Mouse (Mus musculus) limb, embryonic 14.5 days (tissue): Measurements from ENCODE around the gene Asic2. TPM values are rescaled to one million over a fixed set of nuclear protein-coding genes. Genes with fewer than 3 reads are reported as not detected.

ENCODE experiments used
- ATAC-seq: fragments of 200-750 bp; cut with Nextera tagmentation; 2 replicates; pipeline ENCODE4 v1.8.0; 2017; ENCODE audit warnings: low read depth, moderate number of reproducible peaks, moderate TSS enrichment; ENCODE audit not compliant: low FRiP score
- DNase-seq: peaks from one replicate; pipeline ENCODE4 v3.0.0-alpha.2; 2015; ENCODE audit warnings: low spot score
- H3K27ac ChIP-seq: fragments of 300-500 bp; sonication (generic); replicated peaks from 2 replicates; pipeline ENCODE4 v1.5.1; 2014; ENCODE audit warnings: low read depth, mild to moderate bottlenecking, low read length, moderate library complexity, mixed read lengths
- H3K27me3 ChIP-seq: fragments of 300-500 bp; sonication (generic); 2 replicates; pipeline ENCODE4 v1.6.1; 2014; ENCODE audit warnings: low read length, mixed read lengths; ENCODE audit not compliant: control insufficient read depth, insufficient read depth
- H3K36me3 ChIP-seq: fragments of 300-500 bp; sonication (generic); 2 replicates; pipeline ENCODE4 v1.6.1; 2014; ENCODE audit warnings: mild to moderate bottlenecking, low read length, moderate library complexity, mixed read lengths; ENCODE audit not compliant: control insufficient read depth, insufficient read depth
- H3K4me1 ChIP-seq: fragments of 300-500 bp; sonication (generic); 2 replicates; pipeline ENCODE4 v1.6.1; 2014; ENCODE audit warnings: antibody characterized with exemption, low read length, mixed read lengths; ENCODE audit not compliant: control insufficient read depth, insufficient read depth
- H3K4me2 ChIP-seq: fragments of 300-500 bp; sonication (generic); replicated peaks from 2 replicates; pipeline ENCODE4 v1.6.1; 2014; ENCODE audit warnings: low read depth, mild to moderate bottlenecking, low read length, moderate library complexity; ENCODE audit not compliant: severe bottlenecking
- H3K4me3 ChIP-seq: fragments of 300-500 bp; sonication (generic); replicated peaks from 2 replicates; pipeline ENCODE4 v1.5.1; 2014; ENCODE audit warnings: low read length
- H3K9ac ChIP-seq: fragments of 300-500 bp; sonication (generic); 2 replicates; pipeline ENCODE4 v1.6.1; 2014; ENCODE audit warnings: mild to moderate bottlenecking, low read depth, low read length, moderate library complexity; ENCODE audit not compliant: severe bottlenecking
- H3K9me3 ChIP-seq: fragments of 300-500 bp; sonication (generic); 2 replicates; pipeline ENCODE4 v1.6.1; 2016; ENCODE audit warnings: low read length; ENCODE audit not compliant: control insufficient read depth
- POLR2A ChIP-seq: fragments of 200-500 bp; IDR thresholded peaks from 2 replicates; pipeline ENCODE4 v1.8.0; 2012; ENCODE audit warnings: inconsistent platforms, mild to moderate bottlenecking, moderate library complexity, borderline replicate concordance; ENCODE audit not compliant: insufficient read depth, insufficient read length; ENCODE audit errors: extremely low read depth
- WGBS: fragments of 180-500 bp; shearing (Covaris S2); extraction: QIAGEN DNeasy Blood & Tissue Kit; methylation state at CpG from one replicate; pipeline ENCODE4 v1.1.7; 2014; 5-methylcytosine and 5-hydroxymethylcytosine counted together
- polyA plus RNA-seq, 2 experiments: library from polyadenylated mRNA; depleted of rRNA in 1 of 2; stranded (reverse) in 1 of 2; unstranded in 1 of 2; fragments of >200 nt; fragmentation: Nextera tagmentation in 1 of 2; extraction: Ambion mirVana in 1 of 2; gene quantifications; 2 replicates each; pipeline versions ENCODE4 v1.2.1 to v1.2.3; 2012 to 2014

Asic2 gene
- polyA plus RNA-seq, 2 experiments = 0.72 to 1.3 TPM

- no peak overlapping the region for H3K27ac ChIP-seq
- TF ChIP-seq POLR2A = no peak
- H3K4me1 ChIP-seq = 0 out of 2 replicates have a peak, but pooled peaks cover 8% of the 10 kb centered on the region
- peaks cover 14% of the 10 kb centered on the region for H3K27me3 ChIP-seq
- no peak for ATAC-seq
- no peak overlapping the region for H3K4me3 ChIP-seq
- WGBS = 77% methylated on average over 5 of the region's 5 CpGs
- H3K9ac ChIP-seq = no peak overlapping the region
- H3K36me3 ChIP-seq = no peaks in the 10 kb centered on the region
- H3K9me3 ChIP-seq = no peaks in the 10 kb centered on the region
- no peak for DNase-seq
- H3K4me2 ChIP-seq = no peak overlapping the region
Measured at GRCm38 (mm10) chr11:81610506-81610905, 357.8 kb downstream of the Asic2 start.

DNA sequence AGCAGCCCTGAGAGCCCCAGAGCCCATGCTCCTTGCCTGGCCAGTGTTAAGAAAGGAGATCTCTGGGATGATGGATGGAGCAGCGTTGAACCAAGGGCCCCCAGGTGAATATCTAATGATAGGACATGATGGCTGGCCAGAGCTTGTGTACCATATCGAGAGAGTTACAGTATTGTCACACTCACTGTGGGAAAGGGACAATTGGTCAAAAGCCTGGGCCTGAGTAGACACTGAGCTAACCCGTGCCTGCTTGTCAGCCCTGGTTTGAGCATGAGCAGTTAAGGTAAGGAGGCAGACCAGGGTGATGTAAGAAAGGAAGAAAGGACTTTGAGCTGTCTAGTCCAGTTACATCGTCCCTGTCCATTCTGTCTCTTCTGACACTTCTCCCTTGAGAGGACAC lies 365.3 kb downstream of the Asic2 start:
- WGBS = 76% methylated on average over 4 of the region's 4 CpGs
- no peak for DNase-seq
- H3K36me3 ChIP-seq = no peaks in the 10 kb centered on the region
- no peak overlapping the region for H3K4me2 ChIP-seq
- H3K9me3 ChIP-seq = no peaks in the 10 kb centered on the region
- H3K27ac ChIP-seq = no peak overlapping the region
- H3K27me3 ChIP-seq = no peaks in the 10 kb centered on the region
- TF ChIP-seq POLR2A = no peak
- H3K4me3 ChIP-seq = no peak overlapping the region
- no peak overlapping the region for H3K9ac ChIP-seq
- ATAC-seq = no peak
- H3K4me1 ChIP-seq = no peaks in the 10 kb centered on the region

DNA sequence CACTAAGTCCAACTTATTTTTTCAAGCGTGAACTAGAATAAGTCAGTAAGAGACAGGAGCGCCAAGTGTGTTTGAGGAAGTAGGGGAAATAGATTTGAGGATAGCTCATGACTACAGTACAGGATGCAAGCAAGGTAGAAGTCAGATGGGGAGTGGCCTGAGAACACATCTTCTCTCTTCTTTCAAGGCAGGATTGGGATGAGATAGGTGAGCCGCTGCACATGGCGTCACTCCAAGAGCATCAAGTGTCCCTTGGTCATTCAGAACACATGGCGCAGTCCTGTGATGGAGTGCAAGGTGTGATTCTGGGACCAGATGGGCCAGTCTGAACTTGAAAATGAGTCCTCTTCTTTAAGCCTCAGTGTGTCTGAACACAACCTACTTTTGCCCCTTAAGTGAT lies 366.5 kb downstream of the Asic2 start:
- Histone ChIP-seq H3K36me3 (no peaks in the 10 kb centered on the region), H3K4me1 (no peaks in the 10 kb centered on the region), H3K4me3 (no peak overlapping the region), H3K9ac (no peak overlapping the region), H3K27ac (no peak overlapping the region), H3K4me2 (no peak overlapping the region), H3K27me3 (no peaks in the 10 kb centered on the region), H3K9me3 (no peaks in the 10 kb centered on the region)
- no peak for ATAC-seq
- WGBS = 93% methylated on average over 5 of the region's 5 CpGs
- no peak for DNase-seq
- no peak for TF ChIP-seq POLR2A

GRCm38 (mm10) chr11:81597601-81598000 lies 370.7 kb downstream of the Asic2 start:
- H3K4me1 ChIP-seq = no peaks in the 10 kb centered on the region
- no peak overlapping the region for H3K4me3 ChIP-seq
- no peaks in the 10 kb centered on the region for H3K27me3 ChIP-seq
- no peak overlapping the region for H3K9ac ChIP-seq
- no peak for TF ChIP-seq POLR2A
- 85% methylated on average over 5 of the region's 5 CpGs for WGBS
- no peaks in the 10 kb centered on the region for H3K9me3 ChIP-seq
- no peak overlapping the region for H3K4me2 ChIP-seq
- no peak for ATAC-seq
- DNase-seq = no peak
- H3K36me3 ChIP-seq = no peaks in the 10 kb centered on the region
- H3K27ac ChIP-seq = no peak overlapping the region

DNA sequence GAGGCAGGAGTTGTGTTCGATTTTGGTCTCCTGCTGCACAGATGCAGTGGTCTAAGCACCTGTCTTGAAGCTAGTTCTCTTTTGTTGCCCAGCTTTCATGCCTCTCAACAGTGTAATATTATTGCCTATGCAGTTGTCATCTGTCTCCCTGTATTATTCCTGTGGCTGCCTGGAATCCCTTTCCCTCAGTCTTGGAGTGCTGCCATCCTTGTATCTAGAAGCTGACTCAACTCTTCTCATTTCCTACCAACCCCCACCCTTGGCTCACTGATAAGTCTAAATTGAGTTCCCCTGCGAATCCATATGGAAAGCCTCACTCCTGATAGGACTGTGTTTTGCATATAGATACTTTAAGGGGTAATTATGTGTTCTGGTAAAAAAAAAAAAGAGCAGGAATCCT lies 373.0 kb downstream of the Asic2 start:
- Histone ChIP-seq H3K27ac (no peak overlapping the region), H3K4me3 (no peak overlapping the region), H3K4me1 (no peaks in the 10 kb centered on the region), H3K9me3 (no peaks in the 10 kb centered on the region), H3K9ac (no peak overlapping the region), H3K4me2 (no peak overlapping the region), H3K27me3 (no peaks in the 10 kb centered on the region), H3K36me3 (no peaks in the 10 kb centered on the region)
- ATAC-seq (no peak), DNase-seq (peak; percentile 54)
- TF ChIP-seq POLR2A = no peak
- WGBS = 75% methylated on average over 2 of the region's 2 CpGs

DNA sequence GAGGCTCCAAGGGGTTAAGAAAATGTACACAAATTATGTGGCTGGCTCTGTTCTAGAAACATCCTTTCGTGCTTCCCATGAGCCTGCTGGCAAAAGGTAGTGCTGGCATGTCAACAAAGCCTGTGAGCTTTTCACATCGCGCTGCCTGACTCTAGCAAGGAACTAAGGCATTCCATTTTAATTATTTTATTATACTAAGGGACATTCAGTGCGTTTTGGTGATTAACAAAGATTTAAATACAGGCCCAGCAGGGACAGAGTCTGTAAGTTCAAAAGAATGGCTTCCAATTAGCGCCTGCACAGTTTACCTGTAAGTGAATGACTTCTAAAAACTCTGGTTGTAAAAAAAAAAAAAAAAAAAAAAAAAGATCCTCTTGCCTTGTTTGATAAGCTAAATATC lies 375.5 kb downstream of the Asic2 start:
- Histone ChIP-seq H3K9ac (no peak overlapping the region), H3K4me3 (no peak overlapping the region), H3K36me3 (no peaks in the 10 kb centered on the region), H3K9me3 (no peaks in the 10 kb centered on the region), H3K27me3 (no peaks in the 10 kb centered on the region), H3K4me2 (no peak overlapping the region), H3K27ac (no peak overlapping the region), H3K4me1 (no peaks in the 10 kb centered on the region)
- TF ChIP-seq POLR2A = no peak
- WGBS = 24% methylated on average over 5 of the region's 5 CpGs
- DNase-seq = no peak
- no peak for ATAC-seq
